Mouse (Mus musculus) forebrain, embryonic 10.5 days (tissue): ENCODE measurements around the gene Sult1a1. TPM values are rescaled to one million over a fixed set of nuclear protein-coding genes. Genes with fewer than 3 reads are reported as not detected.
A peak's percentile ranks its signal among the peaks of the same experiment; 100 is the strongest.

Source experiments
- DNase-seq: peaks from one replicate; pipeline ENCODE4 v3.0.0-alpha.2; 2017; ENCODE audit warnings: low spot score; ENCODE audit errors: extremely low spot score
- H3K27ac ChIP-seq: fragments of 300-500 bp; sonication (generic); 2 replicates; pipeline ENCODE4 v1.5.1; 2016; ENCODE audit warnings: mild to moderate bottlenecking
- H3K27me3 ChIP-seq: fragments of 300-500 bp; sonication (generic); 2 replicates; pipeline ENCODE4 v1.6.1; 2016; ENCODE audit warnings: mild to moderate bottlenecking; ENCODE audit not compliant: poor library complexity, severe bottlenecking
- H3K36me3 ChIP-seq: fragments of 300-500 bp; sonication (generic); replicated peaks from 2 replicates; pipeline ENCODE4 v1.6.1; 2016; ENCODE audit warnings: mild to moderate bottlenecking, moderate library complexity
- H3K4me1 ChIP-seq: fragments of 300-500 bp; sonication (generic); 2 replicates; pipeline ENCODE4 v1.6.1; 2016
- H3K4me3 ChIP-seq: fragments of 300-500 bp; sonication (generic); 2 replicates; pipeline ENCODE4 v1.5.1; 2016; ENCODE audit warnings: mild to moderate bottlenecking, moderate library complexity
- H3K9me3 ChIP-seq: fragments of 300-500 bp; sonication (generic); 2 replicates; pipeline ENCODE4 v1.6.1; 2016; ENCODE audit warnings: mild to moderate bottlenecking, moderate library complexity
- WGBS: fragments of 180-500 bp; shearing (Covaris S2); methylation state at CpG from one replicate; pipeline ENCODE4 v1.1.7; 2016; 5-methylcytosine and 5-hydroxymethylcytosine counted together
- polyA plus RNA-seq: library from polyadenylated mRNA; unstranded; fragments of >200 nt; fragmentation: Nextera tagmentation; extraction: Ambion mirVana; gene quantifications from 2 replicates; pipeline ENCODE4 v1.2.1, GENCODE M21; 2016

The Sult1a1 gene
- polyA plus RNA-seq, 1 experiment from 2014 or later: 0.40 TPM

GRCm38 (mm10) chr7:126672111-126672510, 4.1 kb downstream of the Sult1a1 start:
- Histone ChIP-seq H3K4me1 (no peaks in the 10 kb centered on the region), H3K4me3 (no peak overlapping the region), H3K9me3 (no peaks in the 10 kb centered on the region), H3K27ac (no peak overlapping the region), H3K36me3 (peaks cover 73% of the 10 kb centered on the region), H3K27me3 (no peaks in the 10 kb centered on the region)
- 97% methylated on average over 9 of the region's 9 CpGs for WGBS
- DNase-seq: no peak

- Histone ChIP-seq H3K4me3 (no peak overlapping the region), H3K27me3 (no peaks in the 10 kb centered on the region), H3K4me1 (no peaks in the 10 kb centered on the region), H3K36me3 (peaks cover 78% of the 10 kb centered on the region), H3K27ac (no peak overlapping the region), H3K9me3 (no peaks in the 10 kb centered on the region)
- no peak for DNase-seq
- WGBS: 96% methylated on average over 3 of the region's 3 CpGs
These were observed 6.1 kb downstream of the Sult1a1 start for GRCm38 (mm10) chr7:126670152-126670551.

- no peaks in the 10 kb centered on the region for H3K9me3 ChIP-seq
- WGBS: 87% methylated on average over 5 of the region's 5 CpGs
- DNase-seq: no peak
- no peak overlapping the region for H3K27ac ChIP-seq
- no peaks in the 10 kb centered on the region for H3K4me1 ChIP-seq
- H3K4me3 ChIP-seq: no peak overlapping the region
- H3K27me3 ChIP-seq: no peaks in the 10 kb centered on the region
- H3K36me3 ChIP-seq: peaks cover 80% of the 10 kb centered on the region
These were observed 7.8 kb downstream of the Sult1a1 start for GRCm38 (mm10) chr7:126668452-126668851.

- Histone ChIP-seq H3K9me3 (no peaks in the 10 kb centered on the region), H3K36me3 (peaks cover 79% of the 10 kb centered on the region), H3K4me1 (no peaks in the 10 kb centered on the region), H3K4me3 (no peak overlapping the region), H3K27me3 (no peaks in the 10 kb centered on the region), H3K27ac (no peak overlapping the region)
- WGBS: 91% methylated on average over 9 of the region's 9 CpGs
- DNase-seq: no peak
These were observed 8.6 kb downstream of the Sult1a1 start for GRCm38 (mm10) chr7:126667495-126668090.

GRCm38 (mm10) chr7:126665269-126665668, 11.0 kb downstream of the Sult1a1 start:
- WGBS: 94% methylated on average over 3 of the region's 3 CpGs

GRCm38 (mm10) chr7:126663646-126664045, 12.6 kb downstream of the Sult1a1 start:
- H3K36me3 ChIP-seq: peaks cover 61% of the 10 kb centered on the region

More at GRCm38 (mm10) chr7:126665269-126665668, 11.0 kb downstream of the Sult1a1 start:
- Histone ChIP-seq H3K36me3 (peaks cover 68% of the 10 kb centered on the region), H3K4me1 (no peaks in the 10 kb centered on the region), H3K4me3 (no peak overlapping the region), H3K27ac (no peak overlapping the region), H3K27me3 (no peaks in the 10 kb centered on the region), H3K9me3 (no peaks in the 10 kb centered on the region)
- no peak for DNase-seq

GRCm38 (mm10) chr7:126659771-126660170, 16.5 kb downstream of the Sult1a1 start:
- Histone ChIP-seq H3K9me3 (no peaks in the 10 kb centered on the region), H3K36me3 (peaks cover 36% of the 10 kb centered on the region), H3K4me3 (no peak overlapping the region), H3K4me1 (no peaks in the 10 kb centered on the region), H3K27me3 (no peaks in the 10 kb centered on the region), H3K27ac (no peak overlapping the region)
- WGBS: 91% methylated on average over 3 of the region's 3 CpGs
- DNase-seq: no peak

More at GRCm38 (mm10) chr7:126663646-126664045, 12.6 kb downstream of the Sult1a1 start:
- Histone ChIP-seq H3K4me3 (no peak overlapping the region), H3K4me1 (no peaks in the 10 kb centered on the region), H3K27me3 (no peaks in the 10 kb centered on the region), H3K9me3 (no peaks in the 10 kb centered on the region), H3K27ac (no peak overlapping the region)
- WGBS: 80% methylated on average over 8 of the region's 8 CpGs
- DNase-seq: no peak

GRCm38 (mm10) chr7:126657522-126657921, 18.7 kb downstream of the Sult1a1 start:
- WGBS: 93% methylated on average over 1 of the region's 1 CpGs
- no peak overlapping the region for H3K27ac ChIP-seq
- H3K9me3 ChIP-seq: no peaks in the 10 kb centered on the region
- H3K4me3 ChIP-seq: no peak overlapping the region
- no peak for DNase-seq
- H3K27me3 ChIP-seq: no peaks in the 10 kb centered on the region
- H3K36me3 ChIP-seq: peaks cover 16% of the 10 kb centered on the region
- H3K4me1 ChIP-seq: no peaks in the 10 kb centered on the region

GRCm38 (mm10) chr7:126655695-126656094, 20.5 kb downstream of the Sult1a1 start:
- Histone ChIP-seq H3K36me3 (0 out of 2 replicates have a peak, but pooled peaks cover 5% of the 10 kb centered on the region), H3K4me3 (no peak overlapping the region), H3K4me1 (no peaks in the 10 kb centered on the region), H3K9me3 (no peaks in the 10 kb centered on the region), H3K27ac (no peak overlapping the region), H3K27me3 (no peaks in the 10 kb centered on the region)
- no peak for DNase-seq
- WGBS: 96% methylated on average over 3 of the region's 3 CpGs

GRCm38 (mm10) chr7:126653991-126654390, 22.2 kb downstream of the Sult1a1 start:
- H3K4me3 ChIP-seq: no peak overlapping the region
- no peak for DNase-seq
- 0 out of 2 replicates have a peak, but pooled peaks cover 5% of the 10 kb centered on the region for H3K36me3 ChIP-seq
- no peaks in the 10 kb centered on the region for H3K27me3 ChIP-seq
- H3K9me3 ChIP-seq: no peaks in the 10 kb centered on the region
- peaks cover 14% of the 10 kb centered on the region for H3K4me1 ChIP-seq
- H3K27ac ChIP-seq: no peak overlapping the region
- WGBS: 90% methylated on average over 2 of the region's 2 CpGs

- Histone ChIP-seq H3K9me3 (no peaks in the 10 kb centered on the region), H3K36me3 (0 out of 2 replicates have a peak, but pooled peaks cover 4% of the 10 kb centered on the region), H3K27me3 (no peaks in the 10 kb centered on the region), H3K4me1 (peaks cover 20% of the 10 kb centered on the region), H3K27ac (no peak overlapping the region), H3K4me3 (no peak overlapping the region)
- 89% methylated on average over 2 of the region's 2 CpGs for WGBS
- no peak for DNase-seq
These were observed 25.4 kb downstream of the Sult1a1 start for GRCm38 (mm10) chr7:126650852-126651251.

GRCm38 (mm10) chr7:126649231-126650051, 26.8 kb downstream of the Sult1a1 start, which contains the start of gene Sgf29:
TSS of gene Sgf29 (plus strand) at chr7:126649309.
- DNase-seq: peak; percentile 89
- Histone ChIP-seq H3K9me3 (no peaks in the 10 kb centered on the region), H3K4me3 (peak within 1 kb of the TSS; percentile 68), H3K27me3 (no peaks in the 10 kb centered on the region), H3K27ac (peak within 1 kb of the TSS; percentile 94), H3K36me3 (no peaks in the 10 kb centered on the region), H3K4me1 (peaks cover 28% of the 10 kb centered on the region)
- WGBS: 2% methylated on average over 57 of the region's 57 CpGs

GRCm38 (mm10) chr7:126648486-126648885, 27.7 kb downstream of the Sult1a1 start:
- Histone ChIP-seq H3K4me1 (peaks cover 28% of the 10 kb centered on the region), H3K4me3 (peak overlapping the region; percentile 68), H3K36me3 (no peaks in the 10 kb centered on the region), H3K27me3 (no peaks in the 10 kb centered on the region), H3K27ac (no peak overlapping the region), H3K9me3 (no peaks in the 10 kb centered on the region)
- 83% methylated on average over 4 of the region's 4 CpGs for WGBS
- no peak for DNase-seq
